Mouse (Mus musculus): Measurements from ENCODE around the gene A830031A19Rik.

A830031A19Rik gene

GRCm38 (mm10) chr11:24074634-24075104, at the start of gene A830031A19Rik:
Gene A830031A19Rik (minus strand): TSS chr11:24075054.
- DNase-seq (ENCODE audit: low spot score in 2 of 2), result no peak

DNA sequence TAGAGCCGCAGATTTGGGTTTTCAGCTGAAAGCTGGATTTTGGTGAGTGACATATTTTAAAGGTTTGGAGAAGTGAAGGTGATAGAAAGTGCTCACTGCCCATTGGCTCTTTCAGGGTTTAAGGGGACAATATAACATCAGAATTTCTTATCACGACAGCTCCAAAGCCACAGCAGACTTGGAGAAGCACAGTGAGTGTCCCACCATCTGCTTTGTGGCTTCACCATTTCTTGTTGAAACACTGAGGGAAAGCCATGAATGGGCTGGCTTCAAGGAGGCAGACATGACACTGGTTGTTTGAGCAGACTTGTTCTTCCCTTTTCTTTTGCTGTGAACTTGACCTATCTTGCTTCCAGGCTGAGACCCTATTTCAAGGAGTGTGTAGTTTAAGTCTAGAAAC, 49.1 kb upstream of the A830031A19Rik start:
- DNase-seq (ENCODE audit: low spot score in 2 of 2), result no peak

- DNase-seq (ENCODE audit: low spot score in 2 of 2), result no peak
These were observed 48.0 kb upstream of the A830031A19Rik start for GRCm38 (mm10) chr11:24122899-24123298.

DNA sequence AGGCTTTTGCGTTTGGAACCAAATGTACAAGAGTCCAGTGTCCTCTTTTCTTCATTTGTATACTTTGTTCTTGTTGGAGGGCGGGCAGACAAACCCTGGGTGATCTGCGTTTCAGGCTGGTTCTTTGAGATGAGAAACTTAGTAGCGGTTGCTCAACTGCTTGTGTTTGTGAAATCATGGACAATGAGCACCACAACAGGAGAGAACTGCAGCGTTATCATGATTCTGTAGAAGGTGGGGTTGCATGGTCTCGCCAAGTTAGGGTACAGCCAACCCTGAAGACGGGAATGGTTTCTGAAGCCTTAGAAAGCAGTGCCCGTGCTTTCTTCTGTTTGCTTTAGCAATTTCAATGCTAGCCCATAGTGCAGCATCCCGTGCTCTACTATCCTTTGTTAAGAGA, 46.3 kb upstream of the A830031A19Rik start:
- DNase-seq (ENCODE audit: low spot score in 2 of 2), result no peak

GRCm38 (mm10) chr11:24116582-24117318, 41.9 kb upstream of the A830031A19Rik start:
- no peak for DNase-seq (ENCODE audit: low spot score in 2 of 2)

GRCm38 (mm10) chr11:24116041-24116440, 41.2 kb upstream of the A830031A19Rik start:
- DNase-seq (ENCODE audit: low spot score in 2 of 2), result no peak

GRCm38 (mm10) chr11:24115017-24115752, 40.3 kb upstream of the A830031A19Rik start:
- no peak for DNase-seq (ENCODE audit: low spot score in 2 of 2)

GRCm38 (mm10) chr11:24111720-24112119, 36.9 kb upstream of the A830031A19Rik start:
- DNase-seq (ENCODE audit: low spot score in 2 of 2), result no peak

DNA sequence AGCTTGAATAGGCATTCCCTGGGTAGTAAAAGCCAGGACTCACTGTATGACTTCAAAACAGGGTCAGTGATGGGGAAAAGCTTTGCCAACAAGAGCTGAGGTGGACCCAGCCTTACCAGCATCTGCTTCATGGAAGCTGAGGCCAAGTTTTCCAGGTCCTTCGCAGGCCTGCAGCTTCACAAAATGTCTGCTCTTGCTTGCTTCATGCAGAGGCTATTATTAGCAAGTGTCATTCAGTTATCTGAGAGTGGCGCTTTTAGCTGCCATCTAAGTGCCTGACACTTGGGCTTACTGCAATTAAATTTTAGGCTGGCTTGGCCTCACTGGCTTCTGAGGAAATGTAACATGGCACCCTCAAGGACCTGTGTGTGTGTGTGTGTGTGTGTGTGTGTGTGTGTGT, 35.3 kb upstream of the A830031A19Rik start:
- DNase-seq (ENCODE audit: low spot score in 2 of 2), result no peak

DNA sequence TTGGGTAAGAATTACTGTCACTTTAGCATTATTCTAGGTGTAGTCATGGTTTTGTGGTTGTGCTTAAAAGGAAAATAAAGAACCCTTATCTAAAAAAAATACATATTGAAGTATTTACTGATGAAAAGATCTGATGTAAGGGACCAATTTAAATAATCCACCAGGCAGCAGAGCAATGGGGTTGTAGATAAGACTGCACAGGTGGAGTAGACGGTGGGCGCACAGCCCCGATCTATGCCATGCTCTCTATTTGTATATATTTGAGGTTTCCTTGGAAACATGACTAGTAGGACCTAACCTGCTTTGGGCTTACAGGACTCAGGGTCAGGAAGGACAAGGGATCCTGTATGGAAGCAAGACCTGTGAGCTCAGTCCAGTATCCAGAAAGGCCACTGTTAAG, 34.5 kb upstream of the A830031A19Rik start:
- DNase-seq (ENCODE audit: low spot score in 2 of 2), result no peak

DNA sequence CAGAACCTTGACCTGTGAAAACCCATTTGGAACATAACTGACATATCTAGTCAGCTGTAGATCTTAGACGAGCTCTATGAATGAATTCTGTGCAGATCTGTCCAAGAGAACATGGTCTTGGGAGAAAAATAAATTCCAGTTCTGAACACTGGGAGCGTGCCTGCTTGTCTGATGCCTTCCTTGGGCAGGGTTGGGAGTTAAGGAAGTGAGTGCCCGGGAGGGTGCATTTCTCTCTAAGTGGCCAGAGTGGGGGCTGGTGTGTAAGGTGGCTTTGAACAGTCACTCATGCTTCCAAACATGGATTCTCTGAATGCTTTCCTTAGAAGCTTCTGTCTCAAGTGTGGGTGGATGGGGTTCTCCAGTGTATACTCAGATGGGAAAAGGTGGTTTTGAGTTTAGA, 34.1 kb upstream of the A830031A19Rik start:
- DNase-seq (ENCODE audit: low spot score in 2 of 2), result no peak

- no peak for DNase-seq (ENCODE audit: low spot score in 2 of 2)
These were observed 32.6 kb upstream of the A830031A19Rik start for GRCm38 (mm10) chr11:24107414-24107813.

- no peak for DNase-seq (ENCODE audit: low spot score in 2 of 2)
These were observed 28.4 kb upstream of the A830031A19Rik start for GRCm38 (mm10) chr11:24103128-24103742.

DNA sequence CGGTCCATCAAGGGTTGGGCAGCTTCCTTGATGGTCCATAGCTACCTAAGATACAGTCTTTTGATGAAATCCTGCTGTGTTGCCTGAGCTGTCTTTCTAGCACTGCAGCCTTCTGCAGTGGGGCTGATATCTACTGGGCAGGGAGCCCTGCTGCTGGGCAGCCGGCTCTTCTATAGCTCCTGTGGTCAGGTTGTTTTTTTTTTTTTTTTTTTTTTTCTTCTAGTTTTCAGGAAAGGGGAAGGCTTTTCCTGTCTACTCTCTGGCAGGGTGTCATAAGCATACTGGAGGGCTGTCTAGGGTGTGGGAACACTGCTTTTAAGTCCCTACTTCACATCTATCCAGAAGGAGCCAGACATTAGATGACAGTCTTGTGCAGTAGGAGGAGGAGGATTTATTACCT, 27.5 kb upstream of the A830031A19Rik start:
- no peak for DNase-seq (ENCODE audit: low spot score in 2 of 2)

- DNase-seq (ENCODE audit: low spot score in 2 of 2), result no peak
These were observed 26.8 kb upstream of the A830031A19Rik start for GRCm38 (mm10) chr11:24101625-24102024.

- no peak for DNase-seq (ENCODE audit: low spot score in 2 of 2)
These were observed 25.7 kb upstream of the A830031A19Rik start for GRCm38 (mm10) chr11:24100449-24101070.

DNA sequence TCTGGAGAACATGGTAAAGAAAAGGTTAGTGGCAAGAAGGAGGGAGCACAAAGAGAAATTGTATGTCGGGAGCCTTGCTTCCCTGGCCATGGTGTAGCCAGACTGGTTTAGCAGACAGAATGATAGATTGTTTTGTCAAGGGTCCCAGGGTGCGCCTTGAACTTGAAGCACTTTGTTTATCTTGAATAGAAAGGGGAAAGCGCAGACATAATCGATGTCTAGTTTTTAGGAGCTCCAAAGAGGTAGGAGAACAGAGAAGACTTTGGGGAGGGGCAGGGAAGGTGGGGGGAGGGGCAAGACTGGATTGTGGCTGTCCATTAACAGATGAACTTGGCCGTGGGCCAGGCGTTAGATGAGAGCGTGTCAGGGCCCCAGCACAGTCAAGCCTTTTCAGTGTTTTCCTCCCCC, 25.0 kb upstream of the A830031A19Rik start:
- no peak for DNase-seq (ENCODE audit: low spot score in 2 of 2)

- no peak for DNase-seq (ENCODE audit: low spot score in 2 of 2)
These were observed 24.4 kb upstream of the A830031A19Rik start for GRCm38 (mm10) chr11:24099215-24099614.

- DNase-seq (ENCODE audit: low spot score in 2 of 2), result no peak
These were observed 23.8 kb upstream of the A830031A19Rik start for GRCm38 (mm10) chr11:24098662-24099061.

DNA sequence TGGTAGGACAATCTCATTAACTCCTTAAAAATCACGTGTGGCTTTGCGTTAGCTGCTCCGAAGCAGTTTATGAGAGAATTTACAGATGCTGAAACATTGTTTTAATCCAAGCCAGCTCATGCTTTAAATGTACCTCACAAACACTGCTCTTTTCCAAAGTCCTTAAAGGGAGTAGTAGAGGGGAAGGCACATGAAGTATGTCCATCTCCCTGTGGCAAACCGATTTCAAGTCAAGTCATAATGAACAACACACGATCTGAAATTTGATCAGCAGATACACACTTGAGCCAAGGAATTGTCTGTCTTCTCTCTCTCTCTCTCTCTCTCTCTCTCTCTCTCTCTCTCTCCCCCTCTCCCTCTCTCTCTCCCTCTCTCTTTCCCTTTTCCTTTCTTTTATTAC, 23.2 kb upstream of the A830031A19Rik start:
- DNase-seq (ENCODE audit: low spot score in 2 of 2), result no peak

DNA sequence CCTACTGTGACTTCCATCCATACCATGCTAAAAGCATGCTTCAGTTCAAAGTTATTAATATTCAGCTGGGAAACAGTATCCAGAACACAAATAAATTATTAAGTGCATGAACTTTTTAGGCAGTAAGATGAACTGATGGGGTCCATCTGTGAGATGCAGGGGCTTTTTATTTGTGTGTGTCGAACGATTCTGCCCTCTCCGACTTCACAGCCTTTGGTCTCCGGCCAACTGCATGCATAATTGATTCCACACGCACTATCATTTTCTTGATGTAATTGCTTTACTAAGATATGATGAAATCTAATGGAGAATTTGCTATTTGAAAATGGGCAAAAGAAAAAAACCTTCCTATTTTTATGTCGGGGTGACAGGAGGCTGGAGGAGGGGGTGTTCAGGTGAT, 22.2 kb upstream of the A830031A19Rik start:
- DNase-seq (ENCODE audit: low spot score in 2 of 2), result no peak

DNA sequence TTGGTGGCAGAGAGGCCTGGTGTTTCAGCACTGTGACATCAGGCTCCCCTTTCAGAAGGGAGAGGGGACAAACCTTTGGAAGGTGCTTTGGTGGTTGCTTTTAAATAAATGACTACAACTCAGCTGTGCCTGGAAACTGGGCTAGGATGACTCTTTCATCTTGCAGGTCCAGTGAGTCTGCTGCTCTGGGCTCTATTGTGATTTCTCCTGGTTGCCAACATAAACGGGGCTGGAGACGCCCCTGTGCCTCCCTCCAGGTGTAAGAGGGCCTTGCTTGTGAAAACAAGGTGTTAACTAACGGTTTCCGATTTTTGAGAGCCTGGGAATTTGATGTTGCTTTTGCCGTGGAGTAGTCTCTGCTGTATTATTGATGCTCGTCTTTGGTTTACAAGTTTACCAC, 21.6 kb upstream of the A830031A19Rik start:
- no peak for DNase-seq (ENCODE audit: low spot score in 2 of 2)

Measured in right cerebral cortex, postnatal 36 days (tissue).